Mouse (Mus musculus): Measurements from ENCODE around the gene Cox6a2. TPM values are rescaled to one million over a fixed set of nuclear protein-coding genes. Genes with fewer than 3 reads are reported as not detected.

Cox6a2 gene
- total RNA-seq, 1 experiment: 0.36 TPM

DNA sequence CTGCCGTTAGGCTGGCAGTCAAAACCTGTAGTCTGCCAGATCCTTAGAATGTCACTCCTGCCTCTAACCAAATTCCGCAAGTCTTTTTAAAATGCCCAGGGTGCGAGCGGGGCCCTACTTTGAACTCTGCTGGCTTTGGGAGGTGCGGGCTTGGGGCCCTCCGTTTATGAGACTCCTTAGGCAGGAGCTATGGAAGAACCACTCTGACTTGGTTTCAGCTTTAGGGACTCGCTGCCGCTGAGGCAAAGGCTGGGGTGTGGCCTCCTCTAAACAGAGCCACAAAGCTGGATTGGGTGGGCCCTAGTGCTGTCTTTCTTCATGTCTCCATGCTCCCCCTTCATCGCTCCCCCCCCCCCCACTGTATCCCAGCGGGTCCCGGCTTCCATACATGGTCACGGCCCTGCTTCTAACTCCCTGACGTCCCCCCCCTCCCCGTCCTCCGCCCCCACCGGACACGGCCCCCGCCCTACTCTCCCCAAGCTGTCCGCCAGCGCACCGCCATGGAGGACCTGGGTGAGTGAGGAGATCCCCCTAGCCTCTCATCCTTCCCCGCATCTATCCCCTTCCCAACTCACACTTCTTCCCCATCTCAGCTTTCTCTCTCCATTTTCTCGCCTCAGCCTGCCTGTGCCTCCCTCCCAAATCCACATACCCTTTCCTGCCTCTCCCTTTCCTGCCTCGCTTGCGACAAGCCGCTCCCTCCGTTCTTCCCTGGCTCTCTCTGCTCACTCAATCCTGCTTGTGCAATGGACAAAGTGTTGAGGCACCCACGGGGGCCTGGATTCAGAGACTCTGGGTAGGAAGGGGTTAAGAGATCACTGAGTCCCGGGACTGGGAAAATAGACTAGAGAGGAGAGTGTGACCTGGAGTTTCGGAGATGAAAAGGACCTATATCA, 40.6 kb upstream of the Cox6a2 start, which contains the start of gene Tgfb1i1:
Tgfb1i1 (plus strand) TSS at position 317 of the 896 bp plus-strand sequence.
- H3K27ac ChIP-seq (ENCODE audit: insufficient read depth, low read depth, low read length, poor library complexity, severe bottlenecking): peak within 1 kb of the TSS; percentile 43; the same call in 1 of the 2 replicates
- peak within 1 kb of the TSS; percentile 72 for H3K9ac ChIP-seq (ENCODE audit: insufficient read depth, low read depth, low read length, poor library complexity, severe bottlenecking)
- in situ Hi-C loops (cut with MboI; ENCODE audit: low sequenced_read_pairs in 2 of 2, unreplicated experiment in 2 of 2): no loop called here

DNA sequence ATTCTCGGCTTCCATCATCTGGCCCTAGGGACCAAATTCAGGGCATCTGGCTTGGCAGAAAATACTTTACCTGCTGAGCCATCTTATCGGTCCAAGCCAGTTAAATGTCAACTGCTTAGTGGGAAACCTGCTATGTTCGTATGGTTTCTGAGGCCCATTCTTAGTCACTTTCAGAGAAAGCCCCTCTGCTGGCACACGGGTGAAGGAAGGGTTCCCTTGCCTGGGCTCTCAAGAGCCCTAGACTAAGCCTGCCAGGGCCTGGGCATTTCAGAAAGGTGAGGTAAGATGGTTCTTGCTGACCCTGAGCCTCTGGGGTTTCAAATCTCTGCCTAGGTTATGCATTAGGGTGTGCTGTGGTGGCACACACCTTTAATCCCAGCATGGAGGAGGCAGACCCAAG, 39.4 kb upstream of the Cox6a2 start:
- peaks cover 14% of the 10 kb centered on the region for H3K36me3 ChIP-seq (ENCODE audit: control insufficient read depth, insufficient read depth, low read length, poor library complexity, severe bottlenecking)
- no peak overlapping the region for H3K9ac ChIP-seq (ENCODE audit: insufficient read depth, low read depth, low read length, poor library complexity, severe bottlenecking)
- no peak for DNase-seq (ENCODE audit: low read depth, low spot score)
- H3K4me3 ChIP-seq (ENCODE audit: insufficient read depth in 1 of 2, low read depth in 1 of 2, low read length in 2 of 2, poor library complexity in 1 of 2, severe bottlenecking in 1 of 2): no peak overlapping the region
- no peak overlapping the region for H3K27ac ChIP-seq (ENCODE audit: insufficient read depth, low read depth, low read length, poor library complexity, severe bottlenecking)
- in situ Hi-C loops (cut with MboI; ENCODE audit: low sequenced_read_pairs in 2 of 2, unreplicated experiment in 2 of 2): no loop called here
- TF ChIP-seq ZC3H11A (IDR thresholded peaks at IDR 0.05; ENCODE audit: borderline replicate concordance, low read depth, low read length) (no peak), CHD2 (IDR thresholded peaks at IDR 0.05; ENCODE audit: low read depth, low read length) (no peak)
- peaks cover 2% of the 10 kb centered on the region in 2 experiments; a peak in 2 of 4 replicates for H3K4me1 ChIP-seq (ENCODE audit: control insufficient read depth in 2 of 2, insufficient read depth in 2 of 2, low read length in 2 of 2, poor library complexity in 1 of 2)
- no peaks in the 10 kb centered on the region for H3K9me3 ChIP-seq (ENCODE audit: control insufficient read depth, insufficient read depth, low read depth, low read length)

More for the DNA sequence above, 40.6 kb upstream of the Cox6a2 start, which contains the start of gene Tgfb1i1:
- no peak for TF ChIP-seq CHD2 (IDR thresholded peaks at IDR 0.05; ENCODE audit: low read depth, low read length)
- no peak for TF ChIP-seq ZNF384 (IDR thresholded peaks at IDR 0.05; ENCODE audit: low read depth, low read length)
- no peak for TF ChIP-seq HCFC1 (IDR thresholded peaks at IDR 0.05; ENCODE audit: borderline replicate concordance, insufficient read depth, low read length)
- no peak for TF ChIP-seq ZC3H11A (IDR thresholded peaks at IDR 0.05; ENCODE audit: borderline replicate concordance, low read depth, low read length)
- TF ChIP-seq MAFK (IDR thresholded peaks at IDR 0.05; ENCODE audit: insufficient read depth, low read depth, low read length): no peak
- DNase-seq (ENCODE audit: low read depth, low spot score): peak; percentile 44
- Histone ChIP-seq H3K4me1 (ENCODE audit: control insufficient read depth in 2 of 2, insufficient read depth in 2 of 2, low read length in 2 of 2, poor library complexity in 1 of 2) (peaks cover 2% of the 10 kb centered on the region in 2 experiments; a peak in 2 of 4 replicates), H3K4me3 (ENCODE audit: insufficient read depth in 1 of 2, low read depth in 1 of 2, low read length in 2 of 2, poor library complexity in 1 of 2, severe bottlenecking in 1 of 2) (peak within 1 kb of the TSS; percentile 77 to 86), H3K9me3 (ENCODE audit: control insufficient read depth, insufficient read depth, low read depth, low read length) (no peaks in the 10 kb centered on the region), H3K36me3 (ENCODE audit: control insufficient read depth, insufficient read depth, low read length, poor library complexity, severe bottlenecking) (peaks cover 12% of the 10 kb centered on the region)

- TF ChIP-seq ZNF384 (IDR thresholded peaks at IDR 0.05; ENCODE audit: low read depth, low read length): no peak
- TF ChIP-seq ZC3H11A (IDR thresholded peaks at IDR 0.05; ENCODE audit: borderline replicate concordance, low read depth, low read length): no peak
- in situ Hi-C loops (cut with MboI; ENCODE audit: low sequenced_read_pairs in 2 of 2, unreplicated experiment in 2 of 2): no loop called here
- no peak overlapping the region for H3K27ac ChIP-seq (ENCODE audit: insufficient read depth, low read depth, low read length, poor library complexity, severe bottlenecking)
- H3K9me3 ChIP-seq (ENCODE audit: control insufficient read depth, insufficient read depth, low read depth, low read length): no peaks in the 10 kb centered on the region
- H3K9ac ChIP-seq (ENCODE audit: insufficient read depth, low read depth, low read length, poor library complexity, severe bottlenecking): no peak overlapping the region
- H3K4me3 ChIP-seq (ENCODE audit: insufficient read depth in 1 of 2, low read depth in 1 of 2, low read length in 2 of 2, poor library complexity in 1 of 2, severe bottlenecking in 1 of 2): no peak overlapping the region
- H3K36me3 ChIP-seq (ENCODE audit: control insufficient read depth, insufficient read depth, low read length, poor library complexity, severe bottlenecking): peaks cover 20% of the 10 kb centered on the region
- peaks cover 2% of the 10 kb centered on the region in 2 experiments; a peak in 2 of 4 replicates for H3K4me1 ChIP-seq (ENCODE audit: control insufficient read depth in 2 of 2, insufficient read depth in 2 of 2, low read length in 2 of 2, poor library complexity in 1 of 2)
- DNase-seq (ENCODE audit: low read depth, low spot score): no peak
These were observed 38.3 kb upstream of the Cox6a2 start for GRCm38 (mm10) chr7:128244410-128245025.

GRCm38 (mm10) chr7:128243921-128244320, 37.7 kb upstream of the Cox6a2 start:
- DNase-seq (ENCODE audit: low read depth, low spot score): no peak
- peaks cover 2 to 4% of the 10 kb centered on the region in 2 experiments; a peak in 2 of 4 replicates for H3K4me1 ChIP-seq (ENCODE audit: control insufficient read depth in 2 of 2, insufficient read depth in 2 of 2, low read length in 2 of 2, poor library complexity in 1 of 2)

More at GRCm38 (mm10) chr7:128243921-128244320, 37.7 kb upstream of the Cox6a2 start:
- TF ChIP-seq ZC3H11A (IDR thresholded peaks at IDR 0.05; ENCODE audit: borderline replicate concordance, low read depth, low read length): no peak
- TF ChIP-seq CHD2 (IDR thresholded peaks at IDR 0.05; ENCODE audit: low read depth, low read length): no peak
- H3K27ac ChIP-seq (ENCODE audit: insufficient read depth, low read depth, low read length, poor library complexity, severe bottlenecking): no peak overlapping the region
- H3K9me3 ChIP-seq (ENCODE audit: control insufficient read depth, insufficient read depth, low read depth, low read length): no peaks in the 10 kb centered on the region
- no peak overlapping the region for H3K4me3 ChIP-seq (ENCODE audit: insufficient read depth in 1 of 2, low read depth in 1 of 2, low read length in 2 of 2, poor library complexity in 1 of 2, severe bottlenecking in 1 of 2)
- in situ Hi-C loops (cut with MboI; ENCODE audit: low sequenced_read_pairs in 2 of 2, unreplicated experiment in 2 of 2): no loop called here
- peaks cover 19% of the 10 kb centered on the region for H3K36me3 ChIP-seq (ENCODE audit: control insufficient read depth, insufficient read depth, low read length, poor library complexity, severe bottlenecking)
- H3K9ac ChIP-seq (ENCODE audit: insufficient read depth, low read depth, low read length, poor library complexity, severe bottlenecking): no peak overlapping the region

Measured in ES-E14 (cell line).